Mouse (Mus musculus): Measurements from ENCODE around the gene Taf1b. TPM values are rescaled to one million over a fixed set of nuclear protein-coding genes. Genes with fewer than 3 reads are reported as not detected.
A peak's percentile ranks its signal among the peaks of the same experiment; 100 is the strongest.

Taf1b gene
- polyA plus RNA-seq, 1 experiment from 2014 or later = 18.5 TPM

- no peak overlapping the region for H3K4me2 ChIP-seq (ENCODE audit: low read depth, low read length)
- H3K36me3 ChIP-seq (ENCODE audit: control insufficient read depth, insufficient read depth, low read length) = no peaks in the 10 kb centered on the region
- no peak overlapping the region for H3K9ac ChIP-seq (ENCODE audit: low read depth, low read length)
- no peak overlapping the region for H3K4me3 ChIP-seq (ENCODE audit: low read length)
- no peak for ATAC-seq
- H3K27ac ChIP-seq (ENCODE audit: low read length) = no peak overlapping the region
- no peaks in the 10 kb centered on the region for H3K9me3 ChIP-seq (ENCODE audit: control insufficient read depth, low read length)
- no peaks in the 10 kb centered on the region for H3K4me1 ChIP-seq (ENCODE audit: control insufficient read depth, insufficient read depth, low read length)
- no peaks in the 10 kb centered on the region for H3K27me3 ChIP-seq (replicated peaks; ENCODE audit: control insufficient read depth, insufficient read depth, low read length)
- 84% methylated on average over 9 of the region's 9 CpGs for WGBS
Observed at GRCm38 (mm10) chr12:24592055-24592454, 93.9 kb downstream of the Taf1b start.

- Histone ChIP-seq H3K27ac (ENCODE audit: low read length) (no peak overlapping the region), H3K36me3 (ENCODE audit: control insufficient read depth, insufficient read depth, low read length) (no peaks in the 10 kb centered on the region), H3K27me3 (replicated peaks; ENCODE audit: control insufficient read depth, insufficient read depth, low read length) (no peaks in the 10 kb centered on the region), H3K4me1 (ENCODE audit: control insufficient read depth, insufficient read depth, low read length) (no peaks in the 10 kb centered on the region), H3K4me3 (ENCODE audit: low read length) (peak overlapping the region; percentile 31), H3K4me2 (ENCODE audit: low read depth, low read length) (peak overlapping the region; percentile 52), H3K9ac (ENCODE audit: low read depth, low read length) (peak overlapping the region; percentile 23; the same call in 1 of the 2 replicates), H3K9me3 (ENCODE audit: control insufficient read depth, low read length) (no peaks in the 10 kb centered on the region)
- ATAC-seq = peak; percentile 85
- 9% methylated on average over 22 of the region's 22 CpGs for WGBS
Observed at GRCm38 (mm10) chr12:24592956-24593672, 95.0 kb downstream of the Taf1b start.

GRCm38 (mm10) chr12:24597376-24597775 lies 99.2 kb downstream of the Taf1b start:
- no peaks in the 10 kb centered on the region for H3K9me3 ChIP-seq (ENCODE audit: control insufficient read depth, low read length)
- H3K4me2 ChIP-seq (ENCODE audit: low read depth, low read length) = no peak overlapping the region
- WGBS = 79% methylated on average over 6 of the region's 6 CpGs
- H3K4me3 ChIP-seq (ENCODE audit: low read length) = no peak overlapping the region
- no peaks in the 10 kb centered on the region for H3K36me3 ChIP-seq (ENCODE audit: control insufficient read depth, insufficient read depth, low read length)
- H3K4me1 ChIP-seq (ENCODE audit: control insufficient read depth, insufficient read depth, low read length) = no peaks in the 10 kb centered on the region
- no peak overlapping the region for H3K27ac ChIP-seq (ENCODE audit: low read length)
- no peaks in the 10 kb centered on the region for H3K27me3 ChIP-seq (replicated peaks; ENCODE audit: control insufficient read depth, insufficient read depth, low read length)
- no peak for ATAC-seq
- H3K9ac ChIP-seq (ENCODE audit: low read depth, low read length) = no peak overlapping the region

GRCm38 (mm10) chr12:24599366-24599895 lies 101.3 kb downstream of the Taf1b start:
- H3K4me1 ChIP-seq (ENCODE audit: control insufficient read depth, insufficient read depth, low read length) = no peaks in the 10 kb centered on the region
- no peaks in the 10 kb centered on the region for H3K27me3 ChIP-seq (replicated peaks; ENCODE audit: control insufficient read depth, insufficient read depth, low read length)
- H3K4me2 ChIP-seq (ENCODE audit: low read depth, low read length) = no peak overlapping the region
- no peak overlapping the region for H3K9ac ChIP-seq (ENCODE audit: low read depth, low read length)
- 68% methylated on average over 8 of the region's 8 CpGs for WGBS
- no peaks in the 10 kb centered on the region for H3K36me3 ChIP-seq (ENCODE audit: control insufficient read depth, insufficient read depth, low read length)
- H3K4me3 ChIP-seq (ENCODE audit: low read length) = no peak overlapping the region
- no peaks in the 10 kb centered on the region for H3K9me3 ChIP-seq (ENCODE audit: control insufficient read depth, low read length)
- no peak overlapping the region for H3K27ac ChIP-seq (ENCODE audit: low read length)
- ATAC-seq = no peak

- Histone ChIP-seq H3K36me3 (ENCODE audit: control insufficient read depth, insufficient read depth, low read length) (no peaks in the 10 kb centered on the region), H3K4me2 (ENCODE audit: low read depth, low read length) (no peak overlapping the region), H3K4me3 (ENCODE audit: low read length) (no peak overlapping the region), H3K9me3 (ENCODE audit: control insufficient read depth, low read length) (no peaks in the 10 kb centered on the region), H3K4me1 (ENCODE audit: control insufficient read depth, insufficient read depth, low read length) (no peaks in the 10 kb centered on the region), H3K27me3 (replicated peaks; ENCODE audit: control insufficient read depth, insufficient read depth, low read length) (no peaks in the 10 kb centered on the region), H3K27ac (ENCODE audit: low read length) (no peak overlapping the region), H3K9ac (ENCODE audit: low read depth, low read length) (no peak overlapping the region)
- 76% methylated on average over 7 of the region's 7 CpGs for WGBS
- no peak for ATAC-seq
Observed at GRCm38 (mm10) chr12:24600074-24600473, 101.9 kb downstream of the Taf1b start.

DNA sequence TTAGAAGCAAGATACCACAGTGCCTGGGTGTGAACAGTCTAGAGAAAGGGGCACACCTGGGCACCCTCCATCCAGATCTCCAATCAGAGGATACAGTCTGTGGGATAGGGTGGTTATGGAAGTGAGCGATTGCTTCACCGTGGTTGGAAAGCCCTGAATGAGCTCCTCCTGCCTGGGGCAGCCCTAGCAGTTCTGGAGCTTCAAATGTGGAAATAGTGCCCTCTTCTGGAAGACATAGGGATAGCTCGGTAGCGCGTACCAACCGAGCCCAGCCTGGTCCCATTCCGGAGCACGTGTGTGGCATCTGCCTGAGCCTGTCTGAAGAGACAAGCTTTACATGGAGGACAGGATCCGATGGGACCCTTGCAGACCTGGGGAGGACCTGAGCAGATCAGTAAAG lies 102.6 kb downstream of the Taf1b start:
- H3K4me3 ChIP-seq (ENCODE audit: low read length) = no peak overlapping the region

DNA sequence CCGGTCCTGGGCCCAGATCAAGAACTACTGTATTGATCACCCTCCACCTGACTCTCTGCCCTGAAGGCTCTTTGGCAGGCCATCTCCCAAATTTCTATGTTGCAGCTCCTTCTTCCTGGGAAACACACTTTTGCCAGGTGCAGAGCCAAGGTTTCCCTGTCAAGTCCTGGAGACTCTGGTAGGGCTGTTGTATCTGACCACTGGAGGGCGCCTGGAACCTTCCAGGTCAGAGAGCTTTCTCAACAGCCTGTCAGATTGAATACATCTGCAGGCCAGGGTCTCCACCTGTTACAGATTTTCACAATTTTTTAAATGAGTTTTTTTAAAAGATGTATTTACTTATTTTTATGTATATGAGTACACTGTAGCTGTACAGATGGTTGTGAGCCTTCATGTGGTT lies 105.1 kb downstream of the Taf1b start:
- Histone ChIP-seq H3K27ac (ENCODE audit: low read length) (no peak overlapping the region), H3K4me2 (ENCODE audit: low read depth, low read length) (no peak overlapping the region), H3K4me3 (ENCODE audit: low read length) (no peak overlapping the region), H3K9me3 (ENCODE audit: control insufficient read depth, low read length) (no peaks in the 10 kb centered on the region), H3K9ac (ENCODE audit: low read depth, low read length) (no peak overlapping the region), H3K27me3 (replicated peaks; ENCODE audit: control insufficient read depth, insufficient read depth, low read length) (no peaks in the 10 kb centered on the region), H3K4me1 (ENCODE audit: control insufficient read depth, insufficient read depth, low read length) (no peaks in the 10 kb centered on the region), H3K36me3 (ENCODE audit: control insufficient read depth, insufficient read depth, low read length) (no peaks in the 10 kb centered on the region)
- WGBS = 38% methylated on average over 2 of the region's 2 CpGs
- ATAC-seq = peak; percentile 48; the same call in 1 of the 2 replicates

More for the DNA sequence above, 102.6 kb downstream of the Taf1b start:
- H3K36me3 ChIP-seq (ENCODE audit: control insufficient read depth, insufficient read depth, low read length) = no peaks in the 10 kb centered on the region
- H3K27me3 ChIP-seq (replicated peaks; ENCODE audit: control insufficient read depth, insufficient read depth, low read length) = no peaks in the 10 kb centered on the region
- no peaks in the 10 kb centered on the region for H3K4me1 ChIP-seq (ENCODE audit: control insufficient read depth, insufficient read depth, low read length)
- H3K4me2 ChIP-seq (ENCODE audit: low read depth, low read length) = no peak overlapping the region
- no peaks in the 10 kb centered on the region for H3K9me3 ChIP-seq (ENCODE audit: control insufficient read depth, low read length)
- ATAC-seq = peak; percentile 84
- 8% methylated on average over 9 of the region's 9 CpGs for WGBS
- H3K9ac ChIP-seq (ENCODE audit: low read depth, low read length) = no peak overlapping the region
- H3K27ac ChIP-seq (ENCODE audit: low read length) = no peak overlapping the region

GRCm38 (mm10) chr12:24606166-24606565 lies 108.0 kb downstream of the Taf1b start:
- Histone ChIP-seq H3K4me2 (ENCODE audit: low read depth, low read length) (no peak overlapping the region), H3K9me3 (ENCODE audit: control insufficient read depth, low read length) (no peaks in the 10 kb centered on the region), H3K27ac (ENCODE audit: low read length) (no peak overlapping the region), H3K9ac (ENCODE audit: low read depth, low read length) (no peak overlapping the region), H3K27me3 (replicated peaks; ENCODE audit: control insufficient read depth, insufficient read depth, low read length) (no peaks in the 10 kb centered on the region), H3K36me3 (ENCODE audit: control insufficient read depth, insufficient read depth, low read length) (no peaks in the 10 kb centered on the region), H3K4me3 (ENCODE audit: low read length) (no peak overlapping the region), H3K4me1 (ENCODE audit: control insufficient read depth, insufficient read depth, low read length) (no peaks in the 10 kb centered on the region)
- 70% methylated on average over 10 of the region's 10 CpGs for WGBS
- no peak for ATAC-seq
